Mouse (Mus musculus) fibroblast of lung, adult 2 months (primary cell): Measurements from ENCODE around the gene Mindy2.

Experiments
- DNase-seq: peaks from one replicate; pipeline ENCODE4 v3.0.0-alpha.2; 2011; ENCODE audit warnings: low read depth

Mindy2 gene

DNA sequence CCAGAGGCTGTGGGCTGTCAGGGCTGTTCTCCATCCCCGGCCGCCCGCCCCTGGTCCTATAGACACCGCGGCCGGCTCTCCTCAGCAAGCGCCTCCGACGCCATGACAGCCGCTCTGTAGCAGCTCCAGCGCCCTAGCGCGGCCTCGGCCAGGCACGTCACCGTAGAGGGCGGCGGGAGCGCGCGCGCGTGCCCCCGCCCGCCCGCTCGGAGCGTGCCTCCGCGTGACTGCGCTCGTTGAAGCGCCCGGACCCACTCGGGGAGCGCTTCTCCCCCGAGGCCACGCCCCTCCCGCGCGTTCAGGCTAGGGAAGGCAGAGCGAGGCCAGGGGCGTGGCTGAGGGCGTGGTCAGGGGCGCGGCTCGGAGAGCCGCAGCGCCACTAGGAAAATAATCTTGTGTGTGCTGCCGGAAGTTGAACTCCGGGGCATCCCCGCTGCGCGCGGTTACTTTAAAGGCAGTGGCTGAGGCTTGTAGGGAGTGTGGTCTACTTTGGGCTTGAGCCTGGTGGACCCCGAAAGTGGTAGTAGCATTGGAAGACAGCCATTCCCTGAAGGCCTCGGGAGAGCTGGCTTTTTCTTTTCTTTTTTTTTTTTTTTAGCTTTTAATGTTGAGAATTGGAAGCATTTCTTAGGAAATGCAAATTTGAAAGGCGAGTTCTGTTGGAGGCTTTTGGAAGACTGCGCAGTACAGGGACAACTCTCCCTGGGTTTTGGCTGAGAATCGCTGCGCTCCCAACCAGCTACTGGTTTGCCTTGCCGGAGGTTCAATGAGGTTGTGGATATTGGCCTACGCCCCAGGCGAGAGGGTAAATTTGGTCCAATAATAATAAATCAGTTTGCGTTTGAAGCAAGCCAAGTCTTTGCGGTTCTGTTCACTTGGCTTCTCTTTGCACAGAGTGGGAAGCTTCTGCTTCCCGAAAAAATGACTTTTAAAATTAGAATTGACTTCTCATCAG lies at the start of gene Mindy2:
Gene Mindy2 (minus strand): TSS at position 162 of the 955 bp plus-strand sequence.
- DNase-seq = peak; percentile 96

GRCm38 (mm10) chr9:70706444-70706843 lies 49.5 kb upstream of the Mindy2 start:
- no peak for DNase-seq

GRCm38 (mm10) chr9:70703597-70704203 lies 46.7 kb upstream of the Mindy2 start:
- DNase-seq = no peak

GRCm38 (mm10) chr9:70698090-70698489 lies 41.1 kb upstream of the Mindy2 start:
- DNase-seq = no peak

GRCm38 (mm10) chr9:70695723-70696122 lies 38.7 kb upstream of the Mindy2 start:
- no peak for DNase-seq

- DNase-seq = no peak
Observed at GRCm38 (mm10) chr9:70691772-70692693, 35.1 kb upstream of the Mindy2 start.

GRCm38 (mm10) chr9:70690579-70690978 lies 33.6 kb upstream of the Mindy2 start:
- no peak for DNase-seq

DNA sequence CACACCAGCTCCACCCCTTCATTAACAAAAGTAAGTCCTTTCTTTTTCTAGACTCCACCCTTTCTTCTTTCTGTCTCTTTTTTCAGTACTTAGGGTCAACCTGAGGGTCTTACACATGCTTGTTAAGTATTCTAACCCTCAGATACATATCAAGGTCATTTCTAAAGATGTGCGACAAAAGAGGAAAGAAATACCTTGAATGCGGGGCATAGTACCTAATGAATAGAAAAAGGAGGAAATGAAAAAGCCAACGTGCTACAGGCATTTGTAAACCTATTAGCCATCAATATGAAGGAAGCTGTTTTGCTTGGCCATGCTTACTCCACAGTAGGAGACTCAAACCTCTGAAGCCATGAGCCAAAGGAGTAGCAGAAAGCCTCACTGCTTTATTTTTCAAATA lies 33.0 kb upstream of the Mindy2 start:
- DNase-seq = no peak

GRCm38 (mm10) chr9:70688301-70688968 lies 31.5 kb upstream of the Mindy2 start:
- no peak for DNase-seq

- no peak for DNase-seq
Observed at GRCm38 (mm10) chr9:70682202-70682601, 25.2 kb upstream of the Mindy2 start.

- no peak for DNase-seq
Observed at GRCm38 (mm10) chr9:70679132-70680091, 22.4 kb upstream of the Mindy2 start.

DNA sequence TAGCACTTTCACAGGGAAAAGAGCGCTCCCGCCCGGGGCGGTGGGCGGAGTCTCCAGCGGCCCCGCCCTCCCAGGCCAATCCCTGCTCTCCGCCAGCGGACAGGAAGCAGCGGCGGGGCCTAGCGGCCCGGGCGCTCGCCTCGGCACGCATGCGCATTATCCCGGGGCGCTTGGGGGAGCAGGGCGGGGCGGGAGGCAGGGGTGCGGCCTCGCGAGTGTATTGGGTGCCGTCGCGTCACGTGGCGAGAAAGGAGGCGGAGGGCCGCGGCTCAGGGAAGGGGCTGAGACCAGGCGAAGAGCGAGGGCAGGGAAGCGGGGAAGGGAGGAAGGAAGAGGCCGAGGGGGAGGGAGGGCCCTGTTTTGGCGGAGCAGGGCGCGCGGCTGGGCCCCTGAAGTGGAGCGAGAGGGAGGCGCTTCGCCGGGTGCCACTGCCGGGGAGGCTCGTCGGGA lies 21.7 kb upstream of the Mindy2 start, which contains the start of gene Adam10:
Gene Adam10 (plus strand): TSS at position 316 of the 450 bp plus-strand sequence.
- DNase-seq = peak; percentile 94

DNA sequence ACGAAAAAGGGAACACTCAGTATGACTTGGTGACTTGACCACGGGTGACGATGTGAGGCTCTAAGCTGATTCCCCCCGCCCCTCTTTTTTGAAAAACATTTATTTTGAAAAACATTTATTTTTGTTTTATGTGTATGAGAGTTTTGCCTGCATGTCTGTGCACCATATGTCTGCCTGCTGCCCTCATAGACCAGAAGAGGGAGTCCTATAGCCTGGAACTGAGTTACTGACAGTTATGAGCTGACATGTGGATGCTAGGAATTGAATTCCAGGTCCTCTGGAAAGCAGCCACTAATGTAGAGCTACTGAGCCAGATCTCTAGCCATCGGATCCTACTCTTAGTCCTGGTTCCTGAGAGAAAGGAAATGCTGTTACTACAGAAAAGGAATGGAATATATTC lies 19.0 kb upstream of the Mindy2 start:
- DNase-seq = no peak

- DNase-seq = no peak
Observed at GRCm38 (mm10) chr9:70675117-70675516, 18.1 kb upstream of the Mindy2 start.

- DNase-seq = no peak
Observed at GRCm38 (mm10) chr9:70673656-70674055, 16.7 kb upstream of the Mindy2 start.

GRCm38 (mm10) chr9:70671772-70672579 lies 15.0 kb upstream of the Mindy2 start:
- DNase-seq = no peak

GRCm38 (mm10) chr9:70671278-70671677 lies 14.3 kb upstream of the Mindy2 start:
- DNase-seq = no peak

GRCm38 (mm10) chr9:70670381-70670780 lies 13.4 kb upstream of the Mindy2 start:
- no peak for DNase-seq

GRCm38 (mm10) chr9:70669197-70669596 lies 12.2 kb upstream of the Mindy2 start:
- DNase-seq = no peak
